Mouse (Mus musculus): Measurements from ENCODE around the gene Tm7sf3.
A peak's percentile ranks its signal among the peaks of the same experiment; 100 is the strongest.

Gene Tm7sf3

GRCm38 (mm10) chr6:146653197-146653596 is 10.6 kb upstream of the Tm7sf3 start:
- peak in 1 of 2 experiments; percentile 17 for DNase-seq

GRCm38 (mm10) chr6:146651431-146651830 is 8.8 kb upstream of the Tm7sf3 start:
- no peak for DNase-seq

GRCm38 (mm10) chr6:146650013-146650412 is 7.4 kb upstream of the Tm7sf3 start:
- DNase-seq: peak in 1 of 2 experiments; percentile 21

DNA sequence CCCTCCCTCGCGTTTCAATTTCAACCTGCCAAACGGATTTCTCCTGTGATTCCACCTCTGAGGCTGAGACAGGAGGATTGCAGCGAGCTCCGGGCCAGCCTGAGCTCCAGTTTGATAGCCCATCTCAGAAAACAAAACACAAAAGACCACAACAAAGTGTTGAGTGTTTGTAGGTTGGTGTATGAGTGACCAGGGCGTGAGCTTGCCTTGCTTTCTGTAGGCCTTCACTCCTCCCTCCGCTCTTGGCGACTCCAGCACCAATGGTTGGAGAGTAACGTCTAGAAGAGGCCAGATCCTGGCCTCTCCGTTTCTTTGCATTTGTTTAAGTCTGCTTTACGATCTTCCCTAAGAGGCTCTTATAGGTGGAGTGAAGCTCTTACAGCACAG is 553 bp upstream of the Tm7sf3 start:
- peak; percentile 24 to 61 for DNase-seq

DNA sequence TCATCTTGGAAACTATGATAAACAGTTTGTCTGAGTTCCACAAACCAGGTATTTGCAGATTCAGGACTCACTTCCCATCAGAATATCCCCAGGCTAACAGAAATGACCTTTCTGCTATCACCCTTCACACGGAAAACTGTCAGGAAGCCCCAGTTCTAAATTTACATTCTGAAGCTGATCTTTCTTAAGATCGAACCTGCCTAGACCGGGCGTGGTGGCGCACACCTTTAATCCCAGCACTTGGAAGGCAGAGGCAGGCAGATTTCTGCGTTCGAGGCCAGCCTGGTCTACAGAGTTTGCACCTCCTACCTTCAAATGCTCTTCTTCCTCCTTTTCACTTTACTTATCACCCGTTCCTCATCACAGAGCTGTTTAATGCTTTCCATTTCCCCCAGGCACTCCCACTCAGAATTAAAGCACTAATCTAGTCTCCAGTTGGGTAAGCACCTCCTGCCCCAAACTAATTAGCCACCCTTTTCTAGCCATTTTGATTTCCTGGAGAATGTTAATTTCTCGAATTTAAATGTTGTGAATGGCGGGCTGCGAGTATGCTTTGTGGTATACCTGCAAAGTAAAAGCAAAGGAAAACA is 908 bp downstream of the Tm7sf3 start:
- DNase-seq: no peak

GRCm38 (mm10) chr6:146640991-146641390 is 1.6 kb downstream of the Tm7sf3 start:
- DNase-seq: no peak

DNA sequence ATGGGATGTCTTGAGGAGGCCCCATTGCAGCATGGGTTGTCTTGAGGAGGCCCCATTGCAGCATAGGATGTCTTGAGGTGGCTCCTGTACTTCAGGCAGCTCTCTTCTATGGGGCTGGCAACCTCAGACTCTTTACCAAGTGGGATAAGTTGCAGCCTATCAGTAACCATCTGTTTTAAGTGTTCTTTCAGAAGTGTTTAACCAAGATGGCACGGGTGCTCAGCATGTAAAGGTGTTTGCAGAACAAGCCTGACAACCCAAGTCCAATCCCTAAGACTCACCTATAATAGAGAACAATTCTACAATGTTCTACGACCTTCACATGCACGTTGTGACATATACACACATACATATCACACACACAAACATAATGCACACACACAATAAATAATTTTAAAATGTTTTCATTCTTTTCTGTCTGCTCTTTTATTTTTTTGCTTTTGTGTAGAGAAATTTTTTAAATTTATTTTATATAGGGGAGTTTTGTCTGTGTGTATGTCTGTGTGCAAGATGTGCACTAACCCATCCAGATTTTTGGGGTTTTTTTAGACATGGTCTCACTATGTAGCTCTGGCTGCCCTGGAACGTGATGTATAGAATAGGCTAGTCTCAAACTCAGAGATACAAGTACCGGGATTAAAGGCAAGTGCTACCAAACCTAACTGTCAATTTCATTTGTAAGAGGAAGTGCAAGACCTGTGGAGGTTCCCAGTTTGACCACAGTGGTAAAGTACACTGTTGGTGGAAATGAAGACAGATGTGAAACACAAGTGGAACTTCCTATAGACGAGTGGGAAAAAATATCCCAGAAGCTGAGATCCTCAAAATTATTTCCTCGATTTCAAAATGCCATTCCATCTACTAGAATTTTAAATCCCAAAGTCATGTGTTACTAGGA is 2.3 kb downstream of the Tm7sf3 start:
- no peak for DNase-seq

GRCm38 (mm10) chr6:146636482-146636881 is 6.1 kb downstream of the Tm7sf3 start:
- no peak for DNase-seq

- DNase-seq: no peak
Measured at GRCm38 (mm10) chr6:146634759-146635606, 7.6 kb downstream of the Tm7sf3 start.

DNA sequence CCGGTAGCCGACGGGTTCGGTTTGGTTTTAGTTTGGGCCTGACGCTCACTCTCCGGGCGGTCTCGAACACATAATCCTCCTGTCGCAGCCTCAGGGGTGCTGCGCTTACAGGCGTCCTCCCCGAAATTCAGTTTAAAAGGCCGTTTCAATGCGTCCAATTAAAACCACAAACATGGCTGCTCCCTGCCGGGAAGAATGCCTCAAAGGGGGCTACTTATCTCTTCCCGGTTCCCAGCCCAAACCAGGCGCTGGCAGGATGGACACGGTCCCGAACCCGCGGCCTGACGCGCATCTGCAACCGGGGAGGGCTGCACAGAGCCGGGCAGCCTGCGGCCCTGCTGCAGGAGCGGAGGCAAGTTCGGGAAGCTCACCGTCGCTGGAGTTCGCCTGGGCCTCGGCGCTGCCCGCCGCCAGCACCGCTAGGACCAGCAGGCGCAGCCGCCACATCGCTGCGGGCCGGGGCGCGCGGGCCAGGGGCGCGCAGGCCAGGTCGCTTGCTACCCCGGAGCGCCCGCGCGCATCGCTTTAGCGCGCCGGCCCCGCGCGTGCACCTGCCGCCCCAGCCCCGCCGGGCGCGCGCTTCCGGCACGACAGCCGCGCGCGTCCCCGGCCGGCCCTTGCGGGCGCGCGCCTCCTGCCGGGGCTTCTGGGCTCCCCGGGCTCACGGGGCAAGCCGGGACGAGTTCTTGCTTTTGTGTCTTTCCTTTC is 8.5 kb downstream of the Tm7sf3 start:
- DNase-seq: peak; percentile 77 to 94

DNA sequence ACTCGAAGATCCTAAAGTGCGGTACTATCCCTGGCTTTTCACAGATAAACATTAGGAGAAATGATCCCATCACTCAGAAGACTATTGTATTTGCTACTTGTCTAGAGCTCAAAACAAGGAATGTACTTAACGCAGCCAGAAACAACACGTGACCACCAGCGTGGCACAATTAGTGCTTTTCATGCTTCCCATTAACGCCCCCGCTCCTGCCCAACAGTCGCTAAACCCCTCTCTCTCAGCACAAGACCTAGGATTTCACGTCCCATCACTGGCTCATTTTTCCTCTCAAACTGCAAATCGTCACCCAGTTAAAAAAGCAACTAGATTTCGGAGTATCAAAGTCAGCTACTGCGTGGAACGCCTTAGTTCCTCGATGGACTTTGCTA is 9.0 kb downstream of the Tm7sf3 start:
- DNase-seq: peak; percentile 66 to 69

DNA sequence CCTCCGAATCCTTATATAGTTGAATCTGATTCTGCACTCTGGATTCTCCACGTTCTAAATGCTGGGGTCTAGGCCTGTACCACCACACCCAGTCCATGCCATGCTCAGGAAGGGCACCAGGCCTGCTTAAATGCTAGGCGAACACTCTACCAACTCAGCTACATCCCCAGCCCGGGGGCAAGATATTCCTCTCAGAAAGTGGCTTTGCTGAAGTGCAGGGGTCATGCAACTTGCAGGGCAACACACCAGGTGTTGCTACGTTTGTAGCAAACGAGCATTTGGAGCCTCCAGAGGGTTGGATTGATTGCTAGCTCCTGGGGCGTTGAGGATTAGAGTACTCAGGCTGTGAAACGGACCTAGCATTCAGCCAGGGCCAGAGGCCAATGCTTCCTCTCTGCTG is 9.5 kb downstream of the Tm7sf3 start:
- peak in 1 of 2 experiments; percentile 12 for DNase-seq

- DNase-seq: no peak
Measured at GRCm38 (mm10) chr6:146632403-146632802, 10.2 kb downstream of the Tm7sf3 start.

GRCm38 (mm10) chr6:146631847-146632246 is 10.8 kb downstream of the Tm7sf3 start:
- DNase-seq: no peak

GRCm38 (mm10) chr6:146630961-146631360 is 11.7 kb downstream of the Tm7sf3 start:
- DNase-seq: peak; percentile 41 to 73

DNA sequence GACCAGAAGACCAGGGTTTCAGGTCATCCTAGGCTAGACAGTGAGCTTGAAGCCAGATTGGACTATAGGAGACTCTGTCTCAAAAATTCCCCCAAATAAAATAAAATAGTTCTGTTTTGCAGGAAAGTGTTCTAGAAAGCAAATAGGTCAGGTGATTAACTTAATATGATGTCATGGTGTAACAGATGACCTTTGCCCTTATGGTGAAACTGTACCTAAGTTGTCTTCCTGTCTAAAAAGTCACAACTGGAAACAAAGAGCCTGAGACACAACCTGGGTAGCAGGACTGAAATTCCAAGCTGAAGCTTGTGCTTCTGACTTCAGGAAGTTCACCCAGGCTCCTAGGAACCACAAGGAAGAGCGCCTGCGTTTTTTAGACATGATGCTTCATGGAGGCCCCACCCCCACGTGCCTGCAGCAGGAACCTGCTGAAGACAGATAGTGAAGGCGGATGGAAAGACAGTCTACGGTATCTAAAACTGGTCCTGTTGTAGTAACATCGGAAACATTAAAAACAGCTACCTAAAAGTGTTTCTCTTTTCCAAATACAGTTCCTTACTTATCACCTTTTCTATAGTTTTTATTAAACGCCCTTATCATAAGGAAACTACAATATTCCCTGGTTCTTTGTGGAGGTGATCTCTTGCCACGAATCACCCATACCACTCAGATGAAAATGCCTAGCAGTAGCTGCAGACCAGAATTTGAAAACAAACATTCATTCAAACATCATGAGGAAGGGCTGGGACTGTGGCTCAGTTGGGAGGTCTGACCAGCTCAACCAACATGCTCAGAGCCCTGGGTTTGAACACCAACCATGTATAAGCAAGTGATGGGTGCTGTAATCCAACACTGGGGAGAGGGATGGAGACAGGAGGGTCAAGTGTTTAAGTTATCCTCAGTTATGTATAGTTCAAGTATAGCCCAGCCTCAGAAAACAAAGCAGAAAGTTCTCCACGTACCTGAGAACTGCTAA is 12.6 kb downstream of the Tm7sf3 start:
- no peak for DNase-seq

GRCm38 (mm10) chr6:146628123-146628522 is 14.5 kb downstream of the Tm7sf3 start:
- no peak for DNase-seq

DNA sequence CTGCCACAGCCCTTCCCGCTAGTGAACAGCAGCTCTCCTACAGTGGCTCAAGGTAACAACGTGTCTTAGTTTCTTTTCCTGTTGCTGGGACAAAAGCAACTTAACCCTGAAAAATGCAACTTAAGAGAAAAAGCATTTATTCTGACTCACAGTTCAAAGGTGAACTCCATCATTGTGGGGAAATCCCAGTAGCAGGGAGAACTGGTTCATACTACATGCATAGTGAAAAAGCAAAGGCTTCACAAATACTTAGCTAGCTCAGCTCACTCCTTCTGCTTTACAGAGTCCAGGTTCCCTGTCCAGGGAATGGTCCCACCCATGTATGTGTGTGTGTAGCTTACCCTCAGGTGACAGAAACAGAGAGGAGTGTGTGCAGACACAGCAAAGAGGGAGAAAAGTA is 26.0 kb downstream of the Tm7sf3 start:
- no peak for DNase-seq

- DNase-seq: no peak
Measured at GRCm38 (mm10) chr6:146615891-146616290, 26.7 kb downstream of the Tm7sf3 start.

DNA sequence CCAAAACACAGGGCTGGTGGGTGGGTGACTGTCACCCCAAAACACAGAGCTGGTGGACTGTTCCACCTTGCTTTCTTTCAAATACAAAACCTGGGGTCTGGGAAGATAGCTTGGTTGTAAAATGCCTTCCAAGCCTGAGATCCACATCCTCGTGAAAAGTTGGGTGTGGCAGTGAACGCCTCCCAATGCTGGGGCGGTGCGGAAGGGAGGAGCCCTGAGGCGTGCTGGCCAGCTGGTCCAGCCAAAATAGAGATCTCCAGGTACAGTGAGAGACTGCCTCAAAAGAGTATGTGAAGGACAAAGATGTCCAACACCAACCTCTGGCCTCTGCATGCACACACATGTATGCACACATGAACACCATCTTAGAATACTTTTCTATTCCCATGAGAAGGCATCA is 28.1 kb downstream of the Tm7sf3 start:
- no peak for DNase-seq

GRCm38 (mm10) chr6:146613907-146614306 is 28.7 kb downstream of the Tm7sf3 start:
- no peak for DNase-seq
